Mouse (Mus musculus): ENCODE data around the gene Pcmt1. TPM values are rescaled to one million over a fixed set of nuclear protein-coding genes. Genes with fewer than 3 reads are reported as not detected.

The Pcmt1 gene
- polyA plus RNA-seq, 1 experiment = 8.5 TPM

- no peaks in the 10 kb centered on the region; the same call in 1 of the 2 replicates for H3K9me3 ChIP-seq (ENCODE audit: control insufficient read depth, low read length)
- H3K36me3 ChIP-seq (ENCODE audit: control insufficient read depth) = peaks cover 23% of the 10 kb centered on the region
- peak; percentile 89 for TF ChIP-seq GATA1 (IDR thresholded peaks at IDR 0.05; ENCODE audit: low read length)
- TF ChIP-seq TAL1 (IDR thresholded peaks at IDR 0.05; ENCODE audit: low read length) = no peak
- H3K4me3 ChIP-seq (replicated peaks) = peak overlapping the region; percentile 100
- H3K27me3 ChIP-seq (ENCODE audit: control insufficient read depth) = no peaks in the 10 kb centered on the region
- H3K4me1 ChIP-seq (ENCODE audit: control insufficient read depth) = peaks cover 47% of the 10 kb centered on the region
These were observed 18.3 kb downstream of the Pcmt1 start for GRCm38 (mm10) chr10:7662471-7663141.

DNA sequence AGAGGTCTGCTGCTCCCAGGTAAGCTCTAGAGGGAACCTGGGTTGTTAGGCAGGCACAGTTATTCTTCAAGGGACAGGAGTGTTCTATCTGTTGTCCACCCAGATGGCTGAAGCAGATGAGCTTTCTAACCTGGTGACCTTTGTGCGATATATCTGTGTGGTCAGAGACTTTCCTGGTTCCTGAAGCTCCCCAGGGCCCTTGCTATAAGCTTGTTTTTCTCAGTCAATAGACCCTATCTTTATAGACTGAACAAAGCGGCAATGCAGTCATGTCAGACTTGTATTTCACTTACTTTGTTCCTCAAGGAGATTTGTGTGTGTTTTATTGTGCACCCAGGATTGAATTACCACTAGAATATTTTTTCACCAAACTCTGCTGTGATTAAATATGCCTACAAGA, 29.9 kb downstream of the Pcmt1 start:
- Histone ChIP-seq H3K4me1 (ENCODE audit: control insufficient read depth) (peaks cover 4% of the 10 kb centered on the region), H3K4me3 (replicated peaks) (no peak overlapping the region), H3K9me3 (ENCODE audit: control insufficient read depth, low read length) (no peaks in the 10 kb centered on the region), H3K27me3 (ENCODE audit: control insufficient read depth) (no peaks in the 10 kb centered on the region), H3K36me3 (ENCODE audit: control insufficient read depth) (peaks cover 72% of the 10 kb centered on the region)
- TF ChIP-seq GATA1 (IDR thresholded peaks at IDR 0.05; ENCODE audit: low read length) (no peak), TAL1 (IDR thresholded peaks at IDR 0.05; ENCODE audit: low read length) (no peak)

DNA sequence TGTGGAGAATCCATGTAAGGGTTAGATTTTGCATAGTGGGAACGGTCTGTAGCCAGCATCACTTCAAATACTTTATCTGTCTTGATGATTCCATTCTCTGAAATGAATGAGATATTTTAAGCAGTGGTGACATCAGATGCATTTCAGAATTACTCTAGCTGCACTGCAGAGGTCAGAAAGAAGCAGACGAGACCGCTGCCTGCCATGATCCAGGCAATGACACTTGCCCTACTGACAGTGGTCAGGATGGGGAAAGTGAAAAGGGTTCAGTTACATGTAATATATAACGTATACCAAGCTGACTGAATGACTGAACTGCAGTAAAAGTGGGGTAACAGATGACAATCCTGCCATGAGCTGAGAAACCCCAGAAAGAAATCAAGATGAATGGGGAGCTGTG, 31.9 kb downstream of the Pcmt1 start:
- Histone ChIP-seq H3K4me3 (replicated peaks) (no peak overlapping the region), H3K36me3 (ENCODE audit: control insufficient read depth) (peaks cover 72% of the 10 kb centered on the region), H3K4me1 (ENCODE audit: control insufficient read depth) (peaks cover 1% of the 10 kb centered on the region; the same call in 1 of the 2 replicates), H3K9me3 (ENCODE audit: control insufficient read depth, low read length) (no peaks in the 10 kb centered on the region), H3K27me3 (ENCODE audit: control insufficient read depth) (no peaks in the 10 kb centered on the region)
- TF ChIP-seq TAL1 (IDR thresholded peaks at IDR 0.05; ENCODE audit: low read length) (no peak), GATA1 (IDR thresholded peaks at IDR 0.05; ENCODE audit: low read length) (no peak)

- Histone ChIP-seq H3K9me3 (ENCODE audit: control insufficient read depth, low read length) (no peaks in the 10 kb centered on the region), H3K4me3 (replicated peaks) (no peak overlapping the region), H3K36me3 (ENCODE audit: control insufficient read depth) (peaks cover 79% of the 10 kb centered on the region), H3K27me3 (ENCODE audit: control insufficient read depth) (no peaks in the 10 kb centered on the region), H3K4me1 (ENCODE audit: control insufficient read depth) (no peaks in the 10 kb centered on the region)
- TF ChIP-seq TAL1 (IDR thresholded peaks at IDR 0.05; ENCODE audit: low read length) (no peak), GATA1 (IDR thresholded peaks at IDR 0.05; ENCODE audit: low read length) (no peak)
These were observed 35.0 kb downstream of the Pcmt1 start for GRCm38 (mm10) chr10:7645911-7646310.

- no peaks in the 10 kb centered on the region for H3K27me3 ChIP-seq (ENCODE audit: control insufficient read depth)
- H3K9me3 ChIP-seq (ENCODE audit: control insufficient read depth, low read length) = no peaks in the 10 kb centered on the region
- peaks cover 84% of the 10 kb centered on the region for H3K36me3 ChIP-seq (ENCODE audit: control insufficient read depth)
- H3K4me1 ChIP-seq (ENCODE audit: control insufficient read depth) = no peaks in the 10 kb centered on the region
- no peak overlapping the region for H3K4me3 ChIP-seq (replicated peaks)
- TF ChIP-seq GATA1 (IDR thresholded peaks at IDR 0.05; ENCODE audit: low read length) (no peak), TAL1 (IDR thresholded peaks at IDR 0.05; ENCODE audit: low read length) (no peak)
These were observed 40.6 kb downstream of the Pcmt1 start for GRCm38 (mm10) chr10:7640366-7640765.

DNA sequence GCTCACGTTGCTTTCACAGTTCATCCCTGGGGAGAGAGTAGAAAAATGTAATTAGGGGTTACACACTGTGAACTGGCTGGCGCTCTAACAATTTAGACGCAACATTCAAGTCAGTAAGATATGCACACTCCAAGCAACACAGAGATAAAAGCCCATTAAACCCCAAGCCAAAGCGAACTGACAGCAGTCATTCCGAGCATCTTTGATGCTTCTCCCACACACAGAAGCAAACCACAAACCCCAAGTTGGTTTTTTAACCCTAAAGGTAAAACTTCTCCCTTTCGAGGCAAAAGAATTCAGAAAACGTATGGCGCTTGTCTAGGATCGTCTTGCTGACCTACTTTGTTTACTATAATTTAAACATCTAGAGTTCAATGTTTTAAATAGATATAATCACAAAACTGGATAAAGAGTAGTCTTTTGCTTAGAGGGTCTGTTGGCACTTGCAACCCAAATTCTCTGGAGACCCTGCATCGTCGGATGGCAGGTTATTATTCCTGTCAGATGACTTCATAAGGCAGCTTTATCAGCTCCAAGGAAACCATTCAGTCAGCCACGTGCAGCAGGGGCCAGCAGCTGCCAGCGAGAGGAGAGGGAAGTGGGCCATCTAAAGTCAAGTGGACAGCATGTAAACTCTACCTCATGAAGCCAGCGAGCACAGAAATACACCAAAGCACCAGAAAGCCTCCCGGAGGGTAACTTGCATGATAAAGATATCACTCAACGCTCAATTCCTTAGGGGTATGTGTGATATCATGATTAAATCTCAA, 49.8 kb downstream of the Pcmt1 start:
- Histone ChIP-seq H3K4me1 (ENCODE audit: control insufficient read depth) (no peaks in the 10 kb centered on the region), H3K36me3 (ENCODE audit: control insufficient read depth) (peaks cover 72% of the 10 kb centered on the region), H3K9me3 (ENCODE audit: control insufficient read depth, low read length) (no peaks in the 10 kb centered on the region), H3K4me3 (replicated peaks) (no peak overlapping the region), H3K27me3 (ENCODE audit: control insufficient read depth) (no peaks in the 10 kb centered on the region)
- TF ChIP-seq TAL1 (IDR thresholded peaks at IDR 0.05; ENCODE audit: low read length) (no peak), GATA1 (IDR thresholded peaks at IDR 0.05; ENCODE audit: low read length) (no peak)

GRCm38 (mm10) chr10:7630286-7630685, 50.6 kb downstream of the Pcmt1 start:
- Histone ChIP-seq H3K4me3 (replicated peaks) (no peak overlapping the region), H3K27me3 (ENCODE audit: control insufficient read depth) (no peaks in the 10 kb centered on the region), H3K9me3 (ENCODE audit: control insufficient read depth, low read length) (no peaks in the 10 kb centered on the region), H3K4me1 (ENCODE audit: control insufficient read depth) (no peaks in the 10 kb centered on the region), H3K36me3 (ENCODE audit: control insufficient read depth) (peaks cover 74% of the 10 kb centered on the region)
- TF ChIP-seq TAL1 (IDR thresholded peaks at IDR 0.05; ENCODE audit: low read length) (no peak), GATA1 (IDR thresholded peaks at IDR 0.05; ENCODE audit: low read length) (no peak)

DNA sequence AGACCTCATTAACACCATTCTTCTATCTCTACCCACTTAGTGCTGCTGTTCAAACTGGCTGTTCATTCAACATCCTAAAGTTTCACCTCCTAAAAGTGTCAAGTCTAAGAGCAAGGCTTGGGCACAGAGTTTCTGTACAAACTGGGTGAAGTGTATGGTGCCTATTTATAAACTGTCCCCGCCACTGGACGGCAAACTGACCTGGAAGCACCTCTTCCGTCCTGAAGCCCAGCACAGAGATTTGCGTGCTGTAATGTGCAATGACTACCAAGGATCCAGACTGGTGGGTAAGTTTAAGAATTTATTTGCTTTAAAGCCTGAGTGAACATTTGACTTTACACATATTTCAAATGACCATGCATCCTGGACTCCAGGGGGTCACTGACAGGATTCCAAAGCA, 51.8 kb downstream of the Pcmt1 start:
- Histone ChIP-seq H3K9me3 (ENCODE audit: control insufficient read depth, low read length) (no peaks in the 10 kb centered on the region), H3K4me1 (ENCODE audit: control insufficient read depth) (peaks cover 4% of the 10 kb centered on the region), H3K36me3 (ENCODE audit: control insufficient read depth) (peaks cover 74% of the 10 kb centered on the region), H3K27me3 (ENCODE audit: control insufficient read depth) (no peaks in the 10 kb centered on the region), H3K4me3 (replicated peaks) (no peak overlapping the region)
- no peak for TF ChIP-seq GATA1 (IDR thresholded peaks at IDR 0.05; ENCODE audit: low read length)
- TF ChIP-seq TAL1 (IDR thresholded peaks at IDR 0.05; ENCODE audit: low read length) = no peak

GRCm38 (mm10) chr10:7623861-7624518, 56.9 kb downstream of the Pcmt1 start:
- TF ChIP-seq GATA1 (IDR thresholded peaks at IDR 0.05; ENCODE audit: low read length) (no peak), TAL1 (IDR thresholded peaks at IDR 0.05; ENCODE audit: low read length) (no peak)
- peaks cover 6% of the 10 kb centered on the region for H3K4me1 ChIP-seq (ENCODE audit: control insufficient read depth)
- H3K27me3 ChIP-seq (ENCODE audit: control insufficient read depth) = no peaks in the 10 kb centered on the region
- H3K9me3 ChIP-seq (ENCODE audit: control insufficient read depth, low read length) = no peaks in the 10 kb centered on the region
- H3K36me3 ChIP-seq (ENCODE audit: control insufficient read depth) = peaks cover 28% of the 10 kb centered on the region
- H3K4me3 ChIP-seq (replicated peaks) = no peak overlapping the region

Measured in erythroblast, embryonic 14.5 days (primary cell).